ENCODE assay signal across 26 mouse cellular contexts in genomic region chr11:61719387-61719786, GRCm38 (mm10). TPM values are rescaled to one million over a fixed set of nuclear protein-coding genes. Genes with fewer than 3 reads are reported as not detected.
A peak's percentile ranks its signal among the peaks of the same experiment; 100 is the strongest.
DNase-seq lines count a peak whose midpoint lies in the region; TF ChIP-seq lines count a peak whose summit lies in the region.
"Had no signal": no experiment of that assay in that cellular context is flagged by ENCODE, and none has a peak within 500 bp of the region (broad histone marks: within the 10 kb centered on the region; RNA-seq: fewer than 3 reads in every experiment).

No protein-coding gene starts in this region.

- peaks cover 6% of the 10 kb centered on the region; the same call in 1 of the 2 replicates for H3K4me1 ChIP-seq in kidney, adult 2 months (ENCODE audit: control insufficient read depth, insufficient read depth, low read length)
- H3K4me1 ChIP-seq in testis, adult 2 months (ENCODE audit: control insufficient read depth, insufficient read depth, low read length): no peaks in the 10 kb centered on the region; the same call in 1 of the 2 replicates
- H3K4me1 ChIP-seq: embryonic facial prominence, embryonic 12.5 days; forebrain, embryonic 15.5 days had no signal

- 32% methylated on average over 3 of the region's 3 CpGs for WGBS in kidney, adult 2 months

- H3K36me3 ChIP-seq in kidney, adult 2 months (ENCODE audit: control insufficient read depth, insufficient read depth, low read length): no peaks in the 10 kb centered on the region
- no peaks in the 10 kb centered on the region for H3K36me3 ChIP-seq in testis, adult 2 months (ENCODE audit: control insufficient read depth, insufficient read depth, low read length)
- H3K36me3 ChIP-seq: embryonic facial prominence, embryonic 10.5 days; embryonic facial prominence, embryonic 12.5 days; forebrain, embryonic 15.5 days; G1E had no signal

- TF ChIP-seq POLR2A in kidney, adult 2 months (IDR thresholded peaks at IDR 0.05; ENCODE audit: low read depth, low read length): no peak
- TF ChIP-seq POLR2A in testis, adult 2 months (IDR thresholded peaks at IDR 0.05; ENCODE audit: control insufficient read depth, low read depth, low read length): no peak

- no peak for TF ChIP-seq CTCF in gastrocnemius, adult 2 months (IDR thresholded peaks at IDR 0.05)
- TF ChIP-seq CTCF in kidney, adult 2 months (conservative IDR thresholded peaks at IDR 0.05; ENCODE audit: insufficient read depth, insufficient read length, low read depth, low read length): no peak
- 0 out of 2 replicates have a peak, but pooled peaks have one; percentile 9 for TF ChIP-seq CTCF in testis, adult 2 months (IDR thresholded peaks at IDR 0.05; ENCODE audit: control insufficient read depth, insufficient read depth, insufficient replicate concordance, low read depth, low read length)

- no peaks in the 10 kb centered on the region for H3K27me3 ChIP-seq in kidney, adult 2 months (replicated peaks; ENCODE audit: control insufficient read depth, insufficient read depth, low read length)
- H3K27me3 ChIP-seq in testis, adult 2 months (ENCODE audit: control insufficient read depth, insufficient read depth, low read length): no peaks in the 10 kb centered on the region
- H3K27me3 ChIP-seq: CH12.LX; forebrain, embryonic 13.5 days; forebrain, embryonic 15.5 days; Patski had no signal

- peak; percentile 59 for DNase-seq in gastrocnemius, adult 2 months
- no peak for DNase-seq in gastrocnemius, adult 8-10 months (ENCODE audit: low spot score in 2 of 2)
- DNase-seq in kidney, adult 2 months: peak; percentile 64
- DNase-seq in kidney, adult 9 months: no peak
- no peak for DNase-seq in testis, postnatal 14 days (ENCODE audit: low spot score)
- DNase-seq: adrenal gland, adult 8-10 months; adrenal gland, postnatal 14 days; adrenal gland, postnatal 36 days; B cell, adult 2 months; cerebellum, adult 11-12 months; cerebellum, adult 2 months; cerebellum, adult 9-10 months; cerebellum, postnatal 10 days; cerebellum, postnatal 25 days had no signal

- H3K4me3 ChIP-seq in gastrocnemius, adult 2 months: no peak overlapping the region
- peak overlapping the region; percentile 55 for H3K4me3 ChIP-seq in kidney, adult 2 months (ENCODE audit: insufficient read depth, low read depth, low read length)
- H3K4me3 ChIP-seq in testis, adult 2 months (ENCODE audit: control insufficient read depth, low read depth, low read length): no peak overlapping the region
- H3K4me3 ChIP-seq: embryonic facial prominence, embryonic 10.5 days; embryonic facial prominence, embryonic 12.5 days; forebrain, embryonic 13.5 days; forebrain, embryonic 15.5 days had no signal

- 0 out of 2 replicates have a peak overlapping the region, but pooled peaks have one; percentile 24 for H3K27ac ChIP-seq in gastrocnemius, adult 2 months
- H3K27ac ChIP-seq in kidney, adult 2 months (ENCODE audit: insufficient read depth, low read depth, low read length): peak overlapping the region; percentile 49
- H3K27ac ChIP-seq in testis, adult 2 months (ENCODE audit: control insufficient read depth, insufficient read depth, low read depth, low read length): no peak overlapping the region
- H3K27ac ChIP-seq: embryonic facial prominence, embryonic 10.5 days; embryonic facial prominence, embryonic 12.5 days; forebrain, embryonic 13.5 days; forebrain, embryonic 15.5 days had no signal

- intact Hi-C loops in gastrocnemius, adult 2 months (cut with DNase I): no loop called here

RNA-seq across cellular contexts. Expression of gene Slc5a10, which starts 1.2 kb away (rescaled TPM):
- not detected for total RNA-seq in gastrocnemius, adult 2 months (2021)
- not detected for total RNA-seq in gastrocnemius, adult 8-10 months (2022)
- 348 and 492 TPM in 2 replicates for polyA plus RNA-seq in kidney, adult 2 months (2012; rRNA removed)
- 0.27 and 0.31 TPM in 2 replicates for polyA plus RNA-seq in testis, adult 2 months (2012; rRNA removed)
- total RNA-seq: adrenal gland, adult 18-20 months; adrenal gland, postnatal 14 days; G1E had no signal
- polyA plus RNA-seq: activated CD4-positive, CD25-positive, alpha-beta regulatory T cell, adult 4 months; CD4-positive, CD25-positive, alpha-beta regulatory T cell, adult 4 months; embryonic facial prominence, embryonic 10.5 days; forebrain, embryonic 11.5 days; forebrain, embryonic 13.5 days; forebrain, embryonic 15.5 days; G1E; Patski had no signal

RNA-seq across cellular contexts. Expression of gene Fam83g, which starts 35.5 kb away (rescaled TPM):
- under 1 TPM; 0.28 to 0.33 TPM for total RNA-seq in gastrocnemius, adult 2 months (2021)
- total RNA-seq in gastrocnemius, adult 8-10 months (2022): 1 to 10 TPM in 1 of 4 experiments, under 1 TPM in 3; 0.36 to 1.0 (median 0.77) TPM
- 15.4 and 17.6 TPM in 2 replicates for polyA plus RNA-seq in kidney, adult 2 months (2012; rRNA removed)
- 1.1 and 1.3 TPM in 2 replicates for polyA plus RNA-seq in testis, adult 2 months (2012; rRNA removed)
- polyA plus RNA-seq: G1E, Patski had no signal

RNA-seq across cellular contexts. Expression of gene Prpsap2, which starts 42.5 kb away (rescaled TPM):
- 1 to 10 TPM; 4.4 to 4.5 TPM for total RNA-seq in gastrocnemius, adult 2 months (2021)
- 1 to 10 TPM; 4.9 to 7.0 (median 5.4) TPM for total RNA-seq in gastrocnemius, adult 8-10 months (2022)
- 20.3 and 21.4 TPM in 2 replicates for polyA plus RNA-seq in kidney, adult 2 months (2012; rRNA removed)
- polyA plus RNA-seq in testis, adult 2 months (2012; rRNA removed): 14.6 and 16.8 TPM in 2 replicates

Comparison
In these comparisons a context has a peak if more than half of its experiments do, and no peak if none do; other contexts are left out.
1. DNase-seq: peak in gastrocnemius, adult 2 months (single experiment) and kidney, adult 2 months (single experiment); none in gastrocnemius, adult 8-10 months (0 of 2), kidney, adult 9 months (single experiment) and testis, postnatal 14 days (single experiment).